ENCODE assay signal across 8 mouse cellular contexts in the genomic region with DNA sequence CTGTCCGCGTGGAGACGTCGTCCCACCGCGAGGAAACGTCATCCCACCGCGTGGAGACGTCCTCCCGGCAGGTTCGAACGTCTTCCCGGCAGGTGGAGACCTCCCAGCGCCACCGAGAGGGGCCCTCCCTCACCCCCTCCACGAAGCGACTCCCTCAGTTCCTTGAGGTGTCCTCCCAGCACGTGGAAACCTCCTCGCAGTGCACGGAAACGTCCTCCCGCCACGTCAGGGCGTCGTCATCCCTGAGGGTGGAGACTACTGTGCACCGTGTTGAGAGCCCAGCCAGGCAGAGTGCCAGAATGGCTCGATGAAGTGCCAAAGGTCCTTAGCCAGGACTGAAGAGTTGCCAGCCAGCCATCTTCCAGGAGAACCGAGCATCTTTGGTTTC. TPM values are rescaled to one million over a fixed set of nuclear protein-coding genes. Genes with fewer than 3 reads are reported as not detected.
DNase-seq lines count a peak whose midpoint lies in the region; ATAC-seq and TF ChIP-seq lines count a peak whose summit lies in the region.

Gene Med31 (minus strand): TSS at position 183 of the 388 bp plus-strand sequence.

- peak within 1 kb of the TSS; percentile 80 to 94 for H3K4me3 ChIP-seq in ES-E14 (ENCODE audit: insufficient read depth in 1 of 2, low read depth in 1 of 2, low read length in 2 of 2, poor library complexity in 1 of 2, severe bottlenecking in 1 of 2)
- peak within 1 kb of the TSS; percentile 88 for H3K4me3 ChIP-seq in forebrain, embryonic 15.5 days
- H3K4me3 ChIP-seq in lung, embryonic 15.5 days, result peak within 1 kb of the TSS; percentile 72

- ATAC-seq in cerebellum, adult (ENCODE audit: insufficient number of reproducible peaks, low FRiP score, low TSS enrichment), result peak; percentile 76
- peak; percentile 83 for ATAC-seq in forebrain, embryonic 15.5 days (replicated peaks)
- ATAC-seq in lung, embryonic 15.5 days (ENCODE audit: borderline replicate concordance, extremely low read depth, low FRiP score, low TSS enrichment), result peak; percentile 73

- peaks cover 6% of the 10 kb centered on the region for H3K36me3 ChIP-seq in ES-E14 (ENCODE audit: control insufficient read depth, insufficient read depth, low read length, poor library complexity, severe bottlenecking)
- peaks cover 19% of the 10 kb centered on the region for H3K36me3 ChIP-seq in forebrain, embryonic 15.5 days
- peaks cover 19% of the 10 kb centered on the region for H3K36me3 ChIP-seq in lung, embryonic 15.5 days

- H3K9me3 ChIP-seq in ES-E14 (ENCODE audit: control insufficient read depth, insufficient read depth, low read depth, low read length), result no peaks in the 10 kb centered on the region
- H3K9me3 ChIP-seq in forebrain, embryonic 15.5 days, result no peaks in the 10 kb centered on the region
- H3K9me3 ChIP-seq in lung, embryonic 15.5 days, result no peaks in the 10 kb centered on the region

- H3K27ac ChIP-seq in ES-E14 (ENCODE audit: insufficient read depth, low read depth, low read length, poor library complexity, severe bottlenecking), result peak within 1 kb of the TSS; percentile 26; the same call in 1 of the 2 replicates
- H3K27ac ChIP-seq in forebrain, embryonic 15.5 days (replicated peaks), result peak within 1 kb of the TSS; percentile 91
- H3K27ac ChIP-seq in lung, embryonic 15.5 days, result peak within 1 kb of the TSS; percentile 51

- under 1% methylated on average over 29 of the region's 29 CpGs for WGBS in forebrain, embryonic 15.5 days
- WGBS in lung, embryonic 15.5 days, result under 1% methylated on average over 29 of the region's 29 CpGs

- in situ Hi-C loops in ES-E14 (cut with MboI; ENCODE audit: low sequenced_read_pairs in 2 of 2, unreplicated experiment in 2 of 2), result loop anchor here (5.0 to 25.0 kb wide), 3 partner anchors 122 to 222 kb away; partner anchors contain the start of genes Ggt6 (in 1 of the 2) and Mybbp1a (in 1 of the 2)

- H3K27me3 ChIP-seq in forebrain, embryonic 15.5 days, result no peaks in the 10 kb centered on the region
- H3K27me3 ChIP-seq in lung, embryonic 15.5 days, result no peaks in the 10 kb centered on the region

- H3K4me1 ChIP-seq in ES-E14 (ENCODE audit: control insufficient read depth in 2 of 2, insufficient read depth in 2 of 2, low read length in 2 of 2, poor library complexity in 1 of 2), result no peaks in the 10 kb centered on the region
- peaks cover 32% of the 10 kb centered on the region for H3K4me1 ChIP-seq in forebrain, embryonic 15.5 days
- peaks cover 6% of the 10 kb centered on the region; the same call in 1 of the 2 replicates for H3K4me1 ChIP-seq in lung, embryonic 15.5 days

- peak within 1 kb of the TSS; percentile 95 for H3K4me2 ChIP-seq in forebrain, embryonic 15.5 days (replicated peaks)
- H3K4me2 ChIP-seq in lung, embryonic 15.5 days, result peak within 1 kb of the TSS; percentile 95

- peak within 1 kb of the TSS; percentile 90 for H3K9ac ChIP-seq in ES-E14 (ENCODE audit: insufficient read depth, low read depth, low read length, poor library complexity, severe bottlenecking)
- H3K9ac ChIP-seq in forebrain, embryonic 15.5 days (replicated peaks), result peak within 1 kb of the TSS; percentile 84
- H3K9ac ChIP-seq in lung, embryonic 15.5 days, result peak within 1 kb of the TSS; percentile 72

- DNase-seq in ES-E14 (ENCODE audit: low read depth, low spot score), result no peak
- DNase-seq in heart, postnatal 4 days, result peak; percentile 82
- DNase-seq in layer of hippocampus, adult 8-10 months (ENCODE audit: low spot score in 2 of 2), result peak; percentile 67 to 75
- peak; percentile 59 for DNase-seq in ovary, adult 18-20 months (ENCODE audit: low spot score)
- DNase-seq in thymus, postnatal 0 days (ENCODE audit: low spot score), result peak; percentile 73

TF ChIP-seq in ES-E14, 5 proteins besides CTCF, POLR2A, EP300 and RAD21:
- no peak for TF ChIP-seq MAFK (IDR thresholded peaks at IDR 0.05; ENCODE audit: insufficient read depth, low read depth, low read length)
- no peak for TF ChIP-seq ZNF384 (IDR thresholded peaks at IDR 0.05; ENCODE audit: low read depth, low read length)
- TF ChIP-seq ZC3H11A (IDR thresholded peaks at IDR 0.05; ENCODE audit: borderline replicate concordance, low read depth, low read length), result no peak
- TF ChIP-seq HCFC1 (IDR thresholded peaks at IDR 0.05; ENCODE audit: borderline replicate concordance, insufficient read depth, low read length), result no peak
- TF ChIP-seq CHD2 (IDR thresholded peaks at IDR 0.05; ENCODE audit: low read depth, low read length), result no peak

RNA-seq across cellular contexts. Expression of gene Med31, which starts in this region (rescaled TPM):
- 21.5 and 28.6 TPM in 2 replicates for total RNA-seq in ES-E14 (2012; rRNA removed)
- polyA plus RNA-seq in forebrain, embryonic 15.5 days (2015; fragmentation: Nextera tagmentation; extraction: Ambion mirVana), result 59.1 and 60.1 TPM in 2 replicates
- 10 to 100 TPM; 12.0 to 12.5 TPM for total RNA-seq in heart, postnatal 4 days (2021)
- 10 to 100 TPM; 13.1 to 16.1 (median 13.7) TPM for total RNA-seq in layer of hippocampus, adult 8-10 months (2022)
- polyA plus RNA-seq in lung, embryonic 15.5 days (2015; fragmentation: Nextera tagmentation; extraction: Ambion mirVana), result 45.5 and 46.9 TPM in 2 replicates
- 50.1 and 52.1 TPM in 2 replicates for polyA plus RNA-seq in thymus, postnatal 0 days (2015; fragmentation: Nextera tagmentation; extraction: Ambion mirVana)

Comparison
In these comparisons a context has a peak if more than half of its experiments do, and no peak if none do; other contexts are left out.
1. H3K27ac ChIP-seq: peak in every context shown above with its lines; median percentile 91 in forebrain, embryonic 15.5 days; 51 in lung, embryonic 15.5 days; 26 in ES-E14.